Mouse (Mus musculus): Measurements from ENCODE around the gene Dcst2. TPM values are rescaled to one million over a fixed set of nuclear protein-coding genes. Genes with fewer than 3 reads are reported as not detected.

Dcst2 gene
- total RNA-seq, 2 experiments from 2014 or later: not detected

DNA sequence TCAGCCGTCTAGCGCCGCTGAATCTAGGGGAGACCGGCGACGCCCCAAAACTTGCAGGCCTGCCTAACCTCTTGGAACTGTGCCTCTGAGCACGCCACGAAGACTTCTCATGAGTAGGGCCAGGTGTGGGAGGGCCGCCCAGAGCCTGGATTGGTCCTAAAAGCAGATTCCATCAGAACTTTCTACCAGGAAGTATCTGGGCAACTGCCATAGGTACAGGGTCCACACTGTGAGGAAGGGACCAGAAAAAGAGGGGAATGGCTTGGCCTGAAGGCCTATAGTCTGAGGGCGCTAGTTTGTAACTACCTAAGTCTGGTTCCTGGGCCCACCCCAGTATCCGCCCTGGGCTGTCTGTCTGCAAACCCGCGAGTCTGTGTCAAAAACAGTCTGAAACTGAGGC, 30.2 kb upstream of the Dcst2 start:
- DNase-seq (ENCODE audit: low spot score): no peak

DNA sequence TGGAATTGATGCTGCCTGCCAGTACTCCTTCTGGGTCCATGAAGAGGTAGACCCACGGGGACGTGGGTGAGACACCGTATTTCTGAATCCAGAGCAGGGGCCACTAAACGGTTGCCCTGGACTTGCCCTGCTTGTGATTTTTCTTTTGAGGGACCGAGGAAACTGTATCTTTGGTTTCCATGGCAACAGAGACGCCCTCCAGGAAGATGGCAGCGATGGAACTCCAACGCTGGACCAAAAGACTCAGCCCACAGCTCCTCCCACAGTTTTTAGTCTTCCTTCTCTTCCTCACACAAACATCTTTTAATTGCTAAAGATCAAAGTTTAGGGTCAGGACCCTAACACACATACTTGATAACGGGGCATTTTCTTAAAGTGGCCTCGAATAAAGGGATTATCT, 29.8 kb upstream of the Dcst2 start:
- no peak for DNase-seq (ENCODE audit: low spot score)

DNA sequence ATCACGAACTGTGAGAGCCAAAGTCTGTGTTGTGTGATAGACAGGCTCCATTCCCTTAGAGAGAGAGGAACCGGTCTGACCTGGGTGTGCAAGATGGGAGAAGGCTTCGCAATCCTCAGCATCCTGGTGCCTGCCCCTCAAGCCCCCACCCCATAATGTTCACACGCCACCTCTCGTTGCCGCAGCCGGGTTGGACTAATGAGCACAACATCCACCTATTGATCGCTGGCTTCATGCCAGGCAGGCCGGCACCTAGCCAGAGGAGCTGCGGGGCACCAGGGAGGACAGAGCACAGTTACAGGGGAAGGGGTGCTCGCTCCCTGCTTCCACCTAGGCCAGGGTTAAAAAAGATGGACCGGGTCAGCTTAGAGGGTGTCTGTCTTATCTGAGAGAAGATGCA, 29.3 kb upstream of the Dcst2 start:
- no peak for DNase-seq (ENCODE audit: low spot score)

DNA sequence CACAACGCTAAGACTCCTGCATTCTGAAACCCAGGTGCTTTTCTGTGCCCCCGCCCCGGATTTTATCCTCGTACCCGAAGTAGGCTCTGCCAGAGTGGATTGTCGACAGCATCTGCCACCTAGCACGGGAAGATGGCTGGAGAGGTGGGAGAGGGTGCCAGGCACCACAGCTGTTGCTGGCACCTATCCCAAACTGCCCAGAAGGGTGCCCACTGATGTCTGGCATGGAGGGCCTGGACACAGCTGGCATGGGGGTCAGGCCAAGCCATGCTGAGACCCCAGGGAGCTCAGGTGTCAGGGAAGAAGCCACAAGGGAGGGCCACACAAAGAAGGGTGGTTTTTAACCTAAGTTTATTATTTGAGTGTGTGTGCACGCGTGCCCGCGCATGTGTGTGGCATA, 28.7 kb upstream of the Dcst2 start:
- no peak for DNase-seq (ENCODE audit: low spot score)

DNA sequence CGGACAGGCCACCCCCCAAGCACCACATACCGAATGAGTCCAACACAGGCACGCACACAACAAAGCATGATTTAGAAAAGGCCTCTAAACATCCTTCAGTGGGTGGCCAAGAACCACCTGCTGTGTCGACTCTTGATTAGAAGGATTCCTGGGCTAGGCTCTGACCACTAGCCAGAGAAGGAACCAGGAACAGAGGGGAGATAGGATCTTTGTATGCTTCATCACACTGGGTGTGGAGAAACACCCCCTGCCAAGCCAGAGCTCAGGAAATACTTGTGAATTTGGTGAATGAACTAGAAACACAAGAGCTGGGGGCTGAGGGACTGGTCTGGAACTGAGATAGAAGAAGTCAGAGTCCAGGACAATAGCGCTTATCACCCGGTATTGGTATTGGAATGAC, 25.2 kb upstream of the Dcst2 start:
- no peak for DNase-seq (ENCODE audit: low spot score)

DNA sequence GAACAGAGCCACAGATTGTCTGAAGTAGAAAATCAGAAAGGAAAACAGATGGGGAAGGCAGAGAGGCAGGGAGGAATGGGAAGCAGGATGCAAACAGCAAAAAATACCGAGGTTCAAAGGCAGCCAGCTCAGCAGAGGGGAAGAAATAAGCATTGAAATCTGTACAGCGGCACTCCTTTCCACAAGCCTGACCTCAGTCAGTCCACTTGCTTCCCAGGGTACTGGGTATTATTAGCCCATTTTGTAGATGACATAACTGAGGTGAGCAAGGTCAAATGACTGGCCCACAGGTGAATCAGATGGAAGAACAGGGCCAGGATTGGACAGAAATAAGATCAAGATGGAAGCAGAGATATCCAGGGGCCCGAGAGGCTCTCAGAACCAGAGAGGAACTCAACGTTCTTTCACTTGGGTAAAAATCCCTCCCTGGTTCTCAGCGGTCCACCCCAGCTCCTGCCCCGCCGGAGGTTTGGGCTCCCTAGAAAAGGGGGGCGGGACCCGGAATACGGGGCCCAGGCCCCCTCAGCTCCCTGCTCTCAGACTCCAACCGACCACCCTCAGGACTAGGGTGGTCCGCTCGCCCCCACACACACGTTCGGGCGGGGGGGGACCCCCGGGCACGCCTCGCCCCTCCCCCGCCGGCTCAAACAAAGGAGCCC, 24.6 kb upstream of the Dcst2 start:
- DNase-seq (ENCODE audit: low spot score): no peak

DNA sequence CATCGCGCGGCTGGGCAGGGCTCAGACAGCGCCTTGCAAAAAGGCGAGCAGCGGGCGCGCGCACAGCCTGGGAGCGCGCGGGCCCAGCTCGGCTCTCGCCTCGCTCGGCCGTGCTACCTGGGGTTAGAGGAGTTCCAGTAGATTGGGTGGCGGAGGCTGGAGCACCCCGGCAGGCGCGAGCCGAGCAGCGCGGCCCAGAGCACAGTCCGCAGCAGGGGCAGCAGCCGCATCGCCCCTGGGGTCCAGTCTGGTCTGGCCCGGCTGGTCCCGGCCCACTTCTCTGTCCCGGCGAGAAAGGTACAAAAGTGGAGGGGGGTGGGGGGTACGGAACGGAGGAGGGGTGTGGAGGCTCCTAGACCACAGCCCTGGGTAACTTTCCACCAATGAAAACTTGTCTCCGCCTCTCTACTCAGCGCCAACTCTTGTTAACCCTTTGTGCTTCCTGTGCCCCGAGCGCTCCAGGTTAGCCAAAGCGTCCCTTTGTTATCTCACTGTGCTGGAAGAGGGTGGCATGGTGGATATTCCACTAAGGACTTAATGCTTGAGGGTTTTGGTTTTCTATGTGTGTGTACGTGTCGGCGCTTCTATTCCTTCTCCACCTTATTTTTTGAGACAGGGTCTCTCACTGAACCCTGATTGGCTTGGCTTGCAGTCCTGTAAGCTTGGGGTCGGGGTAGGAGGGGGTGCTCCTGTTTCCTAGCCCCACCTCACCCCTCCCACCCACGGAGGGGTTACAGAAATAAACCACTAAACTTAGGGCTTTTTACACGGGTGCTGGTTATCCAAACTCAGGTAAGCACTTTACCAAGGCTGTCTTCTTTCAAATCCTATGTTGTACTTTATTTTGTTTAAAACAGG, 23.8 kb upstream of the Dcst2 start, which contains the start of gene Efna4:
TSS of gene Efna4 (minus strand) at position 308 of the 858 bp plus-strand sequence.
- DNase-seq (ENCODE audit: low spot score): no peak

DNA sequence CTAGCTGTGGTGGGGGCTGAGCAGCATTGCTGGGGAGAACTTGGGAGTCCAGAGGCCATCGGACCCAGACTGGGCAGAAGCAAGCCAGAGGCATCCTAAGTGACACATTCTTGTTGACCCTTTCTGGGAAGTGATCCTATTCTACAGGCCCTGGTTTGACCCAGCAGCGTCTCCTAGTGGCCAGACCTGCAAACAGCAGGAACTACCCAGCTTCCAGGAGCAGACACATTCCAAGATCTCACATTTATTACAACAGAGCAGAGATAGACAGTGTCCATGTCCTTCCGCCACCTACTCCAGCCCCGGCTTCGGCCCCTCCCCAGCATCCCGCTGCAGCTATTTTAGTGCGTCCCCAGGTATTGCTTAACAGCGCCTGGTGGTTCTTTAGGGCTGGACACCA, 22.4 kb upstream of the Dcst2 start:
- peak; percentile 58 for DNase-seq (ENCODE audit: low spot score)

DNA sequence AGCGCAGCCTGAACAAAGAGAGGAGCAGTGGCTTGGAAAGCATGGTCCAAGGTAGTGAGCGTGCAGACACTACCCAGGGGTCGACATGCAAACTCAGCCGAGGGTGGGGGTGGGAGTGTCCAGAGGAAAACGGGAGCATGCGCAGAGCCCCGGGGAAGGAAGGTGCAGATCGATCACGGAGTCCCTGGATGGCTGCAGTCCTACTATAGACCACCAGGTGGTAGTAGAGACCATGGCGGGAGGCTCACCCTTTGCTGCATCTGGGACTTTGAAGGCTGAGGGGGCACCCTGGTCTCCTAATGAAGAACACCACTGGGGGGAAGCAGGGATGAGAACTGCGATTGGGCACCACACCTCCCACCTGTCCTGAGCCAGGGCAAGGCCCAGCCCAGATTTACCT, 21.3 kb upstream of the Dcst2 start:
- DNase-seq (ENCODE audit: low spot score): peak; percentile 76

DNA sequence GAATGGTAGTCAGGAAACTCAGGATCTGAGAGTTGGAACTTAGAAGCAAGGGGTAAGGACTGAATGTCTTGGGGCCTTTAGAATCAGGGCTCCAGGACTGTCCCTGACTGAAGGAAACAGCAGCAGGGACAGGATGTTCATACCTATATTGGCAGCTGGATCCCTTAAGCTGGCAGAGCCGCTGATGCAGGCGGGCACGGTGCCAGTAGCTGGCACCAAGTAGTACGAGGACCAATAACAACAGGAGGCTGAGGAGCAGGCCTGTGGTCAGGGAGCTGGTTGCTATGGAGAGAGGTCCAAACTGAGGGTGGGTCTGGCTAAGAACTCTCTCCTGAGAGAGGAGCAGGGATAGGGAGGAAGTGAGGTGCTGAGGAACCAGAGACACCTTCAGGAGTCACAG, 20.0 kb upstream of the Dcst2 start:
- no peak for DNase-seq (ENCODE audit: low spot score)

DNA sequence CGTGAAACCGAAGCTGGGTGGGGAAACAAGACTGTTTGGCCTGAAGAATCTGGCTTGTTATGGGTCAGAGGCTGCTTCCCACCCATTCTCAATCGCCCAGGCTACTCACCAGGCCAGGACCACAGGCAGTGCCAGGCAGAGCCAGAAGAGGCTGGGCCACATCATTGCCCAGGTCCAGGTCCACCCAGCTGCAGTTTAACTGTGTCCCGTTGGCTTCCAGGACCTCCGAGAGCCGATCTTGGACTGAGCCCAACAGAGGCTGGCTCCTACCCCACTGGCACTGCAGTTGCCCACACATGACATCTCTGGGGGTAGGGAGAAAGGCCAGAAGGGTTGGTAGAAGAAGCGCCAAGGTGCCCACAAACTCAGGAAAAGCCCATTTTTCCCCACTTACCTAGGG, 18.5 kb upstream of the Dcst2 start:
- no peak for DNase-seq (ENCODE audit: low spot score)

DNA sequence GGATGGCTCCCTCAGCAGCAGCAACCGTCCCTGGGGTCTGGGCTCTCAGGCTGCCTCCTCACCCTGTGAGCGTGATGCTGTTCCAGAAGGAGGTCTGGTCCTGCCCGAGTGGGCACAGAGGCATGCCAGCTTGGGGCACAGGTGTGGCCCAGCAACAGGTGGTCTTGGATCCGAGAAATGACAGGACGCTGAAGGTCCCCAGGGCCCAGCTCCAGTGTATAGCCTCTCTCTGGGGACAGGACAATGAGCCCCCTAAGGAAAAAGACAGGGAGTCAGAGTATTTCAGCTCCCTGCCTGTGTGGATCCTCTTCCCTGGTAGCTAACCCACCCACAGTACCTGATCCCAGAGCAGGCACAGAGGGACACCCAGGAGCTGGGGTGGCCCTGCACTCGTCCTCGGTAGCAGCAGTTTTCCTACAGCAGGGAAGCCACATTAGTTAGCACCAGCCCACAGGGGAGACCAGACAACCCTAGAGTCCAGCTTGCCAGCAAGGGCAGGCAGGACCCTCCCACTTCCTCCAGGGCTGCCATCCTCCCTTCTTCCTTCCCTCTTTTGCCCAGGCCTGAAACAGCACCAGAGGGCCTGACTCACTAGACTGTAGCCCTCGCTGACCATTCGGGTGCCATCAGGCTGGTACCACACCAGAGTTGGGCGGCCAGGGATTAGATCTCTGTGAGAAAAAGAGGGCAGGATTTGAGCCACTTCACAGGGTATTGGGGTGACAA, 14.8 kb upstream of the Dcst2 start:
- no peak for DNase-seq (ENCODE audit: low spot score)

DNA sequence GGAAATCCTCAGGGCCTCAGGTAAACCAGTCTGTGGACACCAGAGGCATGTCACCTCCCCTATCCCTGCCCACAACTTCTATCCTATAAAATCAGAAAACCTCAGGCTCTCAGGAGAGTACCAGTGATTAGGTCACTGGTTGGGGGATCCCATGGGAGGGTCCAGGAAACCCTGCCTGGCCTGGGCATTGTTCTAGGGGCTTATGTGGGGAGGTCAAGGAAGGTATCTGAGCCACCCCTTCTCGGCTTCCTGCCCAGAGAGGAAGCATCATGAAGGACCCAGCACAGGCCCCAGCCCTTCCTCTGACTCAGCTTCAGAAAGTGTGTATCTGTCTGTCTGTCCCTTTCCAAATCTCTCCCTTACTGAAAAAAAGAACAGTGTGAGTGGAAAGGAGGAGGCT, 13.9 kb upstream of the Dcst2 start:
- no peak for DNase-seq (ENCODE audit: low spot score)

DNA sequence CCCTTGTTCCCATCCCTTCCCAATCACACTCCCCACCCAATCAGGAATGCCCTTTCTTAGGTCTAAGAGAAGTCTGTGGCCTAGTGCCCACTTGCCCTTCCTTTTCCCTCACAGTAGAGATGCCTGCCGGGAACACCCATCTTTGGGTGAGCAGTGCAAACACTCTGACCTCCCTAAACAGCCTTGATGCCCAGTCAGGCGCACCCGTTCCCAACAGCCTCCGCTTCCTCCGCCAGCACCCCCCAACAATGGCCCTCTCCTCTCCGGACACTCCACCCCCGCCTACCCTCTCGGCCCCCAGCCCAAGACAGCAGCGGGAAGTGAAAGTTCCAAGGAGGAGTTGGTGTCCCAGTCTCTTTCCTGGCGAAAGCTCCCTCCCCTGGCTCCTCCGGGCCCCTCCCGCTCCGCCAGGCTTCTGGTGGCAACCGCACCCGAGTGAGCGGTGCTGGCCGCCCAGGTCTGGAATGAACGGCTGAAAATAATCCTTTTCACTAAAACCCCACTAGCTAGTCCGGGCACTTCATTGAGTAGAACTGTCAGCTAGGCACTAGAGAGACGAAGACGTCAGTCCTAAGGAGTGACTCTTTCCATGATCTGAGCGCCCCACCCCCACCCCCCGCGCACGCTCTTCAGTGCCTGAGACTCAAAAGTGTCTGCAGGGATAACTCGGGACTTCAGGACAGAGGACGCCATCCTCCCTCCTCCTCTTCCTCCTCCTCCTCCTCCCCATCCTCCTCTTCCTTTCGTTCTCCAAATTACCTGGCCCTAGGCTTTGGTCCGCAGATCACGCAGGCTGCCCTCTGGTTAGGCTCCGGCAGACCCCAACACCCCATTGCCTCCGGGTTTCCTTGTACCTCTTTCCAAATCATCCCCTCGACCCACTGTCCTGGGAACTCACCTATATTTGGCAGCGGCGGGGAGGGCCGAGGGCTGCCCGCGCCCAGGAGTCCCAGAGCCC, 12.6 kb upstream of the Dcst2 start:
- peak; percentile 60 for DNase-seq (ENCODE audit: low spot score)

DNA sequence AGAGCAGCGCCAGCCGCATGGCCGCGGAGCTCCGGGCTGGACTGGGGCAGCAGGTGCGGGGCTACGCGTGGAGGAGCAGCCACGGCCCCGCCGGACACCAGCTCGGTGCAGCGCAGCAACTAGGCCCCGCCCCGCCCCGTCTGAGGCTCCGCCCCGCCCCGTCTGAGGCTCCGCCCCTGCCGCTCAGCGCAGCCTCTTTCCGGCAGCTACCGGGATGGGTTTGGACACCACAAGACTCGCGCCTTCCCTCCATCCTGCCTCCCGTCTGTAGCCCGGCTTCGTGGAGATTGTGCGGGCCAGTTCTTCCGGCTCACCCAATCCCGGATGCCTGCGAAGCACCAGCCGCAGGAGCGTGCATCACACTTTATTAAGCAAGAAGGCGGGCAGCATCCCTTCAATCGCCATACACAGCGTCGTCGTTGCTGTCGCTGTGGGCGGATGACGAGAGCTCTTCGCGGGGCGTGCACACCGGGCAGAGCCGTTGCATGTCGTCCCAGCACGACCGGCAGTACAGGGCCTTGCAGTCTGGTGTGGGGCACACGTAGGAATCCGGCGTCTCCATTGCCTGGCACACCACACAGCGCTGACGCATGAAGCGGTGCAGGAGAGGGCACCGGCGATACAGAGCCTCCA, 11.8 kb upstream of the Dcst2 start, which contains the start of gene Adam15:
TSS of gene Adam15 (minus strand) at position 128 of the 633 bp plus-strand sequence.
- DNase-seq (ENCODE audit: low spot score): peak; percentile 87

DNA sequence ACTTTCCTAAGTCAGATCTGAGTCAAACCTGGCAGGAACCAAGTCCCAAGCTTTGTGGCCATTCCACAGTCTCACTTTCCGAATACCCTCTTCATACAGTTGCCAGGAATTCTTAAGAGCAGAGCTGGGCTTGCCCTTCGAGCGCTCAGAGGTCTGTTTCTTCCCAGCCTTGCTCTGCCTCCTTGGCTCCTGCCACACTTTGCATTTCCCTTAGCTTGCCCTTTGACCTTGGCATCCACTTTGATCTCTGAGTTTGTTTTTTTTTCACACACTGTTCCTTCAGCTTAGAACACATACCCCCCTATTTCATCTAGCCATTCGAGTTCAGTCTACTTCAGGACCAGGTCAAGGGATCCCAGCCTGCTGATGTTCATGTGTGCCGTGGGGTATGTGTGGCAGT, 10.5 kb upstream of the Dcst2 start:
- DNase-seq (ENCODE audit: low spot score): no peak

DNA sequence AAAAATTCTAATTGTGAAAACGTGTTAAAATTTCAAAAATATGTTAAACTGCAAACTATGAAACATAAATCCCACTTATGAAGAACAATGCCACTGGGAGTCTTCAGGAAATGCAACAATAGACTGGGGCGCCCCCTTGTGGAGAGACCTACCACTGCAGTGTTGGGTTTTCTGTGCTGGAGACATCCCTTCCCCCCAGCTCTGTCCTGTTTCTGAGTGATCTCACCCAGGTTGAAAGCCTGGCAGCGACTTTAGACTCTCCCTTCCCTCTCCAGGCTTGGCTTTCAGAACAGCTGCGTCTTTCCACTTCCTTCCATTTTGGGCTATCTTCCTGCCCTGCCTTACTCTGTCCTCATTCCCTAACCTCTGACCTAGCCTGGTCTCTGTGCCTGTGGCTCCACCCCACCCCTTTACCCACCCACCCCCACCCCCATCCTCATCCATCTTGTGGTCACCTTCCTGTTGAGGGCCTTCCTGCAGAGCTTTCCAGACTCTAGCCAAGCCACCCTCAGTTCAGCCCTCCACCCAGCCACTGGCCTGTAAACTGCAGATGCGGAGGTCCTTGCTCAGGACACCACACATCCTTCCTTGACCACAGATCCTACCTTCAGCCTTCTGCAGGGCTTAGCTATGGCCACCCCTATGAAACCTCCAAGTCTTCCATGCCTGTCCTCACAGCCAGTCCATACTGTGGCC, 6.8 kb upstream of the Dcst2 start:
- DNase-seq (ENCODE audit: low spot score): peak; percentile 83

DNA sequence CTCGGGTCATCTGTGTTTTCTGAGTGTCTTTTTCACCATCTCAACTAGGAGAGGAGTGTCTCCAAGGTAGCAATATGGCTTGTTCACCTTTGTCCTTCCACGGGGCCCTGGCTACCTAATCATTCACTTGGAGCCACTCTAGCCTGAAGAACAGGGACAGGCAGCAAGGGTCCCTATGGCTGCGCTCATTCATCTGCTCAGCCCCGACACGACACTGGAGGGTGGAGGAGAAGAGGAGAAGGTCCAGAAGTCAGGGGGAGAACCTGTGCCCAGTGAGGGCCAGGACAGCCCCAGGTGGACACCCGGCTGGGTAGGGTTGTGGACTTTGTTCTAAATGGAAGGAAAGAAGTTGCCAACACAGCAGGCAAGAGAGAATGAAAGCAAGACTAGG, 6.3 kb upstream of the Dcst2 start:
- no peak for DNase-seq (ENCODE audit: low spot score)

DNA sequence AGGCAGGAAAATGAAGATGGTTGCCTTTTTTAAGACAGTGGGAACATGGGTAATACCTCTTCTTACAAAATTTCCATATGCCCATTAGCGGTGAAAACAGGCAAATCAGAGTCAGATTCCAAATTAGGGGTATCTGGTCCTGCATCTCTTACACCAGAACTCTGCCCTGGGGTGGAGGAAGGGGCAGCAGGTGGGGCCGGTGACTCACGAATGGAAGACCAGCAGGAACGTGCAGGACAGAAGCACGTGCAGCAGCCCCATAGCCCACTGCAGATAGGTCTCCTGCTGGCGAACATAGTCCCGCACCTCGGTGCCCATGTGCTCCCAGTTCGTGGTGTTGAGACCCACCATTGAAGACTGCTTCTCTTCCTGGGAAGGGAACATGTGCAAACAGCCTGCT, 5.7 kb upstream of the Dcst2 start:
- DNase-seq (ENCODE audit: low spot score): no peak

DNA sequence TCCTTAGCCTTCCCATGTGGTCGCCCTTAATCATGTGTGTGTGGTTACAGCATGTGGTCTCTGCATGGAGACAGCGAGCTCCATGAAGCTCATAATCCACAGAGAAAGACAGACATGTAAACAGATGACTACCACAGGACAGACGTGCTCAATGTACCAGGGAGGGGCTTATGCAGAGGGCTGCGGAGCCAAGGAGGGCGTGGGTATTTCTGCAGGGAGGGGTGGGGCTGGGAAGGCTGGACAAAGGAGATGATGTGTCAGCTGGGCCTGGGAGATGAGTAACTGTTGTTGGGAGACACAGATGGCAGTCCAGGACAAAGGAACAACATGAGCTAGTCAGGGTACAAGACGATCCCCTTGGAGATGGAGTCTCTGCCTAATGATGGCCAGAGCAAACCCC, 2.1 kb upstream of the Dcst2 start:
- DNase-seq (ENCODE audit: low spot score): no peak

All from gastrocnemius, adult 18-20 months (tissue).